Comparison of ENCODE assay signal across 19 mouse cellular contexts in genomic region chr8:95390312-95390711, GRCm38 (mm10). TPM values are rescaled to one million over a fixed set of nuclear protein-coding genes. Genes with fewer than 3 reads are reported as not detected.
DNase-seq lines count a peak whose midpoint lies in the region; ATAC-seq and TF ChIP-seq lines count a peak whose summit lies in the region.
"Had no signal": no experiment of that assay in that cellular context is flagged by ENCODE, and none has a peak within 500 bp of the region (broad histone marks: within the 10 kb centered on the region; RNA-seq: fewer than 3 reads in every experiment).

No protein-coding gene starts in this region.

- H3K4me2 ChIP-seq in heart, embryonic 16.5 days (ENCODE audit: low read depth, low read length): no peak overlapping the region
- H3K4me2 ChIP-seq: hindbrain, embryonic 13.5 days; limb, embryonic 12.5 days; neural tube, embryonic 12.5 days had no signal

- H3K4me3 ChIP-seq in heart, embryonic 16.5 days (ENCODE audit: low read length): no peak overlapping the region
- H3K4me3 ChIP-seq in kidney, adult 2 months (ENCODE audit: insufficient read depth, low read depth, low read length): no peak overlapping the region
- H3K4me3 ChIP-seq: gastrocnemius, adult 2 months; hindbrain, embryonic 13.5 days; limb, embryonic 12.5 days; neural tube, embryonic 12.5 days had no signal

- TF ChIP-seq CTCF in kidney, adult 2 months (conservative IDR thresholded peaks at IDR 0.05; ENCODE audit: insufficient read depth, insufficient read length, low read depth, low read length): no peak

- no peaks in the 10 kb centered on the region for H3K9me3 ChIP-seq in heart, embryonic 16.5 days (replicated peaks; ENCODE audit: control insufficient read depth, low read length)
- H3K9me3 ChIP-seq: G1E; hindbrain, embryonic 13.5 days; neural tube, embryonic 12.5 days had no signal

- H3K36me3 ChIP-seq in heart, embryonic 16.5 days (ENCODE audit: control insufficient read depth, insufficient read depth): no peaks in the 10 kb centered on the region
- no peaks in the 10 kb centered on the region for H3K36me3 ChIP-seq in kidney, adult 2 months (ENCODE audit: control insufficient read depth, insufficient read depth, low read length)
- H3K36me3 ChIP-seq: G1E; hindbrain, embryonic 13.5 days; limb, embryonic 12.5 days; neural tube, embryonic 12.5 days had no signal

- no peak for TF ChIP-seq POLR2A in kidney, adult 2 months (IDR thresholded peaks at IDR 0.05; ENCODE audit: low read depth, low read length)

- H3K27ac ChIP-seq in heart, embryonic 16.5 days (ENCODE audit: low read length): peak overlapping the region; percentile 9; the same call in 1 of the 2 replicates
- H3K27ac ChIP-seq in kidney, adult 2 months (ENCODE audit: insufficient read depth, low read depth, low read length): no peak overlapping the region
- H3K27ac ChIP-seq: gastrocnemius, adult 2 months; hindbrain, embryonic 13.5 days; limb, embryonic 12.5 days; liver, embryonic 14.5 days; neural tube, embryonic 12.5 days had no signal

- 36% methylated on average over 4 of the region's 4 CpGs for WGBS in heart, embryonic 16.5 days
- WGBS in kidney, adult 2 months: 53% methylated on average over 4 of the region's 4 CpGs

- no peak for ATAC-seq in heart, embryonic 16.5 days (replicated peaks; ENCODE audit: extremely low read depth, insufficient read depth, low FRiP score)
- ATAC-seq: forebrain, embryonic 16.5 days had no signal

- no peak overlapping the region for H3K9ac ChIP-seq in heart, embryonic 16.5 days (ENCODE audit: low read length)
- H3K9ac ChIP-seq: hindbrain, embryonic 13.5 days; limb, embryonic 12.5 days; liver, embryonic 14.5 days; neural tube, embryonic 12.5 days had no signal

- H3K4me1 ChIP-seq in heart, embryonic 16.5 days (ENCODE audit: control insufficient read depth, insufficient read depth, low read length): peaks cover 18% of the 10 kb centered on the region
- 0 out of 2 replicates have a peak, but pooled peaks cover 3% of the 10 kb centered on the region for H3K4me1 ChIP-seq in kidney, adult 2 months (ENCODE audit: control insufficient read depth, insufficient read depth, low read length)

- no peaks in the 10 kb centered on the region for H3K27me3 ChIP-seq in heart, embryonic 16.5 days (ENCODE audit: control insufficient read depth, insufficient read depth, low read length)
- no peaks in the 10 kb centered on the region for H3K27me3 ChIP-seq in kidney, adult 2 months (replicated peaks; ENCODE audit: control insufficient read depth, insufficient read depth, low read length)
- H3K27me3 ChIP-seq: hindbrain, embryonic 13.5 days; limb, embryonic 12.5 days; neural tube, embryonic 12.5 days had no signal

- no peak for DNase-seq in heart, adult 11 months
- peak; percentile 46 for DNase-seq in CD4-positive, CD25-positive, alpha-beta regulatory T cell, adult 2 months (ENCODE audit: low read depth, low spot score)
- peak; percentile 7 for DNase-seq in induced T-regulatory cell, adult 2 months (ENCODE audit: low read depth)
- DNase-seq in thymus, postnatal 14 days: peak; percentile 50
- no peak for DNase-seq in adrenal gland, postnatal 25 days
- DNase-seq in kidney, adult 2 months: no peak
- DNase-seq: adrenal gland, postnatal 14 days; cerebellum, adult 9-11 months; gastrocnemius, adult 2 months; kidney, adult 8-10 months; midbrain, embryonic 14.5 days; right cerebral cortex, postnatal 14 days had no signal

RNA-seq across cellular contexts. Expression of gene Mmp15, which starts 38.2 kb away (rescaled TPM):
- polyA plus RNA-seq in heart, embryonic 16.5 days (2015; fragmentation: Nextera tagmentation; extraction: Ambion mirVana): 30.1 and 39.4 TPM in 2 replicates
- 8.7 and 10.5 TPM in 2 replicates for total RNA-seq in adrenal gland, postnatal 25 days (2021)
- 5.3 and 5.6 TPM in 2 replicates for polyA plus RNA-seq in kidney, adult 2 months (2012; rRNA removed)

RNA-seq across cellular contexts. Expression of gene Cfap20, which starts 44.4 kb away (rescaled TPM):
- polyA plus RNA-seq in heart, embryonic 16.5 days (2015; fragmentation: Nextera tagmentation; extraction: Ambion mirVana): 155 and 167 TPM in 2 replicates
- total RNA-seq in adrenal gland, postnatal 25 days (2021): 53.1 and 58.0 TPM in 2 replicates
- 35.7 and 41.2 TPM in 2 replicates for polyA plus RNA-seq in kidney, adult 2 months (2012; rRNA removed)

RNA-seq across cellular contexts. Expression of gene Usb1, which starts 58.2 kb away (rescaled TPM):
- polyA plus RNA-seq in heart, embryonic 16.5 days (2015; fragmentation: Nextera tagmentation; extraction: Ambion mirVana): 32.4 and 32.8 TPM in 2 replicates
- total RNA-seq in adrenal gland, postnatal 25 days (2021): 22.4 and 23.0 TPM in 2 replicates
- 27.7 and 29.8 TPM in 2 replicates for polyA plus RNA-seq in kidney, adult 2 months (2012; rRNA removed)

RNA-seq across cellular contexts. Expression of gene Zfp319, which starts 58.6 kb away (rescaled TPM):
- polyA plus RNA-seq in heart, embryonic 16.5 days (2015; fragmentation: Nextera tagmentation; extraction: Ambion mirVana): 6.4 and 6.6 TPM in 2 replicates
- 11.3 and 13.6 TPM in 2 replicates for total RNA-seq in adrenal gland, postnatal 25 days (2021)
- 6.2 and 6.5 TPM in 2 replicates for polyA plus RNA-seq in kidney, adult 2 months (2012; rRNA removed)

Comparison
In these comparisons a context has a peak if more than half of its experiments do, and no peak if none do; other contexts are left out.
1. DNase-seq: peak in CD4-positive, CD25-positive, alpha-beta regulatory T cell, adult 2 months (single experiment), induced T-regulatory cell, adult 2 months (single experiment) and thymus, postnatal 14 days (single experiment); none in heart, adult 11 months (single experiment), adrenal gland, postnatal 25 days (single experiment) and kidney, adult 2 months (single experiment).